Mouse (Mus musculus): ENCODE measurements around the gene Sec24a. TPM values are rescaled to one million over a fixed set of nuclear protein-coding genes. Genes with fewer than 3 reads are reported as not detected.

The Sec24a gene
- polyA plus RNA-seq (2012; rRNA removed; ENCODE audit: low replicate concordance) = 20.1 and 20.8 TPM in 2 replicates

DNA sequence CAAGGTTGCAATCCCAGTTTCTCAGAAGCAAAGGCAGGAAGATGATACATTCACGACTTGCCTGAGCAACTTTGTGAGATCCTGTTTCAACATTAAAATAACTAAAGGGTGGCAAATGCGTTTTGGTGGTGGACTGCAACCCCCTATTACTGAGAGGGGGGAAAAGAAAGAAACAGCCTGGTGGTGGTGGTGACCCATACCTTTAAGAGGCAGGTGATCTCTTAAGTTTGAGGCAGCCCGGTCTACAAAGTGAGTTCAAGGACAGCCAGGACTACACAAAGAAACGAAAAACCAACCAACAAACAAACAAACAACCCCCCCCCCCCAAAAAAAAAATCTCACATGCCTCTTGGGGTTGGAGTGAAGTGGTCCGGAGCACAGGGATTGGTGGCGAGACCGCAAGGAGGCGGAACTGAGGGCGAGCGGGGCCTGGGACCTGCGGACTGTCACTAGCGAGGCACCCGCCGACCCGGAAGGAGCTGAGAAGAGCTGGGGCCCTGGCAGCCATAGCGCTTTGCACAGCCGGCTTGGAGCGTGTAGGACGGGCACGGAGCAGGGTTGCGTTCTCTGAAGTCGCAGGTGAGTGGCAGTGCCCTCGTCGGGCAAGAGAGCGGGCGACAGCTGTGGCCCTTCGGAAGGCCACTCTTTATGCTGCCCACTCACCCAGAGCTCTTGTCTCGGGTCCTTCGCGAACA is at the start of gene Sec24a, which contains the start of gene Sar1b:
Gene Sec24a, minus strand, starts transcription at position 422 of the 695 bp plus-strand sequence.
Gene Sar1b, plus strand, starts transcription at position 475 of the 695 bp plus-strand sequence.

DNA sequence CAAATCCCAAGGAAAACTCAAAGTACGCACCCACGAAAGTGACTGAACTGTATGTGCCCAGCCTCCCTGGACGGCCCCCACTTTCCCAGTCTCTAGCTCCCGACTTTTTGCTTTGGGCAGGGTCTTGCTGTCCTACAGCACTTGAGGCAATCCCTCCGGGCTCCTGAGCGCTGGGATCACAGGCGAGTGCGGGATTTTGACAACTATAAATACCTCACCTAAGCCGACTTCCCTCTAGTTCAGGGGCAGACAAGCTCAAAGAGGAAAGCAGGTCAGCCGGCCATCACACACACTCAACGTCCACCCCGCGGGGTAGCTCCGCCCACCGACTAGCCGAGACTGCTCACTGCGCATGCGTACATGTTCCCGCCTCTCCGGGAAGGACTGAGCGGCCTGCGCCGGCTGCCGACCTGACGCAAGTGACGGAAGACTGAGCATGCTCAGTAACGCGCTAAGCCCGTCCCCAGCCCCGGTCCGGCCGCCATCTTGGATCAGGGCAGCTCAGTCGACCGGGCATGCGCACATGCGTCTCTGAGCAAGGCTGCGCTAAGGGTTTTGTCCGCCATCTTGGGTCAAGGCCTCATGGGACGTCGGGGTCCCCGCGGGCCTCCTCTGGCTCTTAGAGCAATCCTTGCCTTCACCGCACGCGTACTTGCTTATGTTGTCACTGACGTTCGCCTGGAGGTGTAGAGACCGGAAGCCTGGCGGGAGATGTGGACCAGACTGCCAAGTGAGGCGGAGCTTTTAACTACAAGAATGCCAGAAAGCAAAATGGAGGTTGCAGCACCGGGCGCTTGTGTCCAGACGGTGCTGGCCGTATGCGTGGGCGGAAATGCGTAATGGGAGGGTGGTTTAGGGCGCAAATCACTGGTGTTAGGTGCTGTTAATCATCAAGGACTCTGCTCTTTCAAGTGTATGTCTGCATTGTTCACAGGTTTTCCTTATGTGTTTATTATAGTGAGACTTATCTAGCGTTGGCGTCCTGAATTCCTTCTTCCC is 74.8 kb downstream of the Sec24a start, which contains the start of gene 0610009B22Rik:
Gene 0610009B22Rik, minus strand, starts transcription at position 545 of the 999 bp plus-strand sequence.

DNA sequence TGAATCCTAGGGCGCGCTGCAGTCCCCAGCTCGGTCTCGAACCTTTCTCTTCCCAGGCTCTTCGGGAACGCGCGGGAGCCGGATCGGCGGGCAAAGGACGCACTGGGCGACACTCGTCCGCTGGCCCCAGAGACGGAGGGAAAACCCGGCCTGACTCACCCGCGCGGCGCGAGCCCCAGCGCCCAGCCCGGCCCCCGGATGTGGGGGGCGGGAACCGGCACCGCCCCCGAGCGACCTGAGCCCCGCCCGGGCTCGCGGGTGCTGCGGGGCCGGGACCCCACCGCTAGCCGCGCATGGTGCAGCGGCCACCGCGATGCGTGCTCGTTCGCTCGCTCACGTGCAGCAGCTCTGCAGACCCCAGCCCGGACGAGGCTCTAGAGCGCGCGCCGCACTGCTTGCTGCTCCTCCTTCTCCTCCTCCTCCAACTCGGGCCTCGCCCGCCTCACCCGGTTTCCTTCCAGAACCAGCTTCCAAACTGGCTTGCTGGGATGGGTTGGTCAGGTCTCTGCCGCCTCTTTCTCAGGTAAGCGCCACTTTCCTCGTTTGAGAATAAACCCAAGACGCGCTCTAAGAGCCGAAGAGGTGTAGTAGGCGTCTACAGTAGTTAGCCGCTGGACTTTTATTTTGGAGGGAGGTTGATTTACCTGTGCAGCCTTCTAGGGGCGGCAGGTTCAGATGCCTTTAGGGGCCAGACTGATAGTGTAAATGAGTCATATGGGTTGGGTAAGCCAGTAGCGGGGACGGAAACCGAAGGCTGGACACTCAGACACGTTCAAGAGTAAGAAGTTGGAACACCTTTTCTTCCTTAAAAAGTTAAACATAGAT is 112.5 kb downstream of the Sec24a start, which contains the start of the genes N4bp3 and D930048N14Rik:
Gene N4bp3, minus strand, starts transcription at position 152 of the 825 bp plus-strand sequence.
Gene D930048N14Rik, plus strand, starts transcription at position 264 of the 825 bp plus-strand sequence.

Other genes with a start within 250 kb of the Sec24a start
- gene Phykpl, start 178.9 kb downstream of the Sec24a start, polyA plus RNA-seq (2012; rRNA removed; ENCODE audit: low replicate concordance) = 23.0 and 28.5 TPM in 2 replicates
- 54.4 and 330 TPM in 2 replicates for gene Hnrnpab, start 156.8 kb downstream of the Sec24a start, polyA plus RNA-seq (2012; rRNA removed; ENCODE audit: low replicate concordance)
- 40.3 and 46.3 TPM in 2 replicates for gene Nhp2, start 143.9 kb downstream of the Sec24a start, polyA plus RNA-seq (2012; rRNA removed; ENCODE audit: low replicate concordance)
- gene Rmnd5b, start 127.7 kb downstream of the Sec24a start, polyA plus RNA-seq (2012; rRNA removed; ENCODE audit: low replicate concordance) = 68.7 and 101 TPM in 2 replicates
- gene N4bp3, start 112.8 kb downstream of the Sec24a start, polyA plus RNA-seq (2012; rRNA removed; ENCODE audit: low replicate concordance) = 15.0 and 25.7 TPM in 2 replicates
- 11.3 and 15.7 TPM in 2 replicates for gene D930048N14Rik, start 112.7 kb downstream of the Sec24a start, polyA plus RNA-seq (2012; rRNA removed; ENCODE audit: low replicate concordance)
- 7.2 and 20.1 TPM in 2 replicates for gene 0610009B22Rik, start 74.8 kb downstream of the Sec24a start, polyA plus RNA-seq (2012; rRNA removed; ENCODE audit: low replicate concordance)
- 9.2 and 69.1 TPM in 2 replicates for gene Sar1b, start 53 bp upstream of the Sec24a start, polyA plus RNA-seq (2012; rRNA removed; ENCODE audit: low replicate concordance)
- 13.3 and 21.2 TPM in 2 replicates for gene Jade2, start 94.0 kb upstream of the Sec24a start, polyA plus RNA-seq (2012; rRNA removed; ENCODE audit: low replicate concordance)
- gene Cdkn2aipnl, start 204.0 kb upstream of the Sec24a start, polyA plus RNA-seq (2012; rRNA removed; ENCODE audit: low replicate concordance) = 21.1 and 27.1 TPM in 2 replicates
- gene Ube2b, start 237.1 kb upstream of the Sec24a start, polyA plus RNA-seq (2012; rRNA removed; ENCODE audit: low replicate concordance) = 27.9 and 119 TPM in 2 replicates
- 1.6 and 1.9 TPM in 2 replicates for gene Cdkl3, start 240.6 kb upstream of the Sec24a start, polyA plus RNA-seq (2012; rRNA removed; ENCODE audit: low replicate concordance)